Mouse (Mus musculus): ENCODE results near the gene Tctn1. TPM values are rescaled to one million over a fixed set of nuclear protein-coding genes. Genes with fewer than 3 reads are reported as not detected.

Tctn1 gene
- total RNA-seq (2023), result 5.5 TPM

DNA sequence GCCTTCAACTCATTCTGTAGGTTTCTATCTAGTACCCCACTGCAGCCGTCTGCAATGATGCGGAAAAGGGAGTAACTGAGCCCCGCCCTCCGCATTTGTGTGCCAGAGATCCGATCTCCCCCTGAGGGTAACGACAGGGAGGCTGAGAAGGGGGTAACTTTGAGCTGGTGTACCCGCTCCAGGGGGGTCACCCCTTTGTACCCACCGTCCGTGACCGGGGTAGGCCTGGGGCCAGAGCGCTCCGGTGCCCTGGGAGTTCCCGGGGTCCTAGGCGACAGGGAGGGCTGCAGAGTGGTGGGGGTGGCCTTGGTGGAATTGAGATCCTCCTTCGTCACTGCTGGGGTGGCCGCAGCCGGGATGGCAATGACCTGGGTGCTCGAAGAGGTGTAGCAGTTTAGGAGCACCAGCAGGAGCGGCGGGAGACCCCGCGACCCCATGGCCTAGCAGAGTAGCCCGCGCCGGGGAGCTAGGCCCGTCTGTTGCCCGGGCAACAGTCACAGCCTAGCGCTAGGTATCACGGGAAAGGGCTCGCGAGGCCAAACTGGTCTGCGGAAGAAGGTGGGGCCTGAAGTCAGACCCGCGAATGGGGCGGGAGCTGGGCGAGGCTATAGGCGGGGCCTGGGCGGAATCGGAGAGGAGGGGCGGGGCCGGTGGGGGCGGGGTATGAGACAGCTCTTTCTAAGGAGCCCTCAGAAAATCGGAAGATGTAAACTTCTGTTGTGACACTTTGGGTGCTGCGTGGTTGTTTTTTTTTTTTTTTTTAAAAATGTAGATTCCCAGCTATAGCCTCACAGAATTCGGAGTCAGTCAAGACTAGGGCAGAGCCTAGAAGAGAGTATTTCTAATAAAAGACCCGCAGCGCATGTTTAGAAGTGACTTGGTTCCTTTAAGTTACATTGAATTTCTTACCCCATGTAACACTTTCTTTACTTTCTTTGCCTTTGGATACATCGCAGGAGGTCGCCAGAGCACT lies at the start of gene Tctn1:
Gene Tctn1, minus strand, starts transcription at position 528 of the 973 bp plus-strand sequence.

DNA sequence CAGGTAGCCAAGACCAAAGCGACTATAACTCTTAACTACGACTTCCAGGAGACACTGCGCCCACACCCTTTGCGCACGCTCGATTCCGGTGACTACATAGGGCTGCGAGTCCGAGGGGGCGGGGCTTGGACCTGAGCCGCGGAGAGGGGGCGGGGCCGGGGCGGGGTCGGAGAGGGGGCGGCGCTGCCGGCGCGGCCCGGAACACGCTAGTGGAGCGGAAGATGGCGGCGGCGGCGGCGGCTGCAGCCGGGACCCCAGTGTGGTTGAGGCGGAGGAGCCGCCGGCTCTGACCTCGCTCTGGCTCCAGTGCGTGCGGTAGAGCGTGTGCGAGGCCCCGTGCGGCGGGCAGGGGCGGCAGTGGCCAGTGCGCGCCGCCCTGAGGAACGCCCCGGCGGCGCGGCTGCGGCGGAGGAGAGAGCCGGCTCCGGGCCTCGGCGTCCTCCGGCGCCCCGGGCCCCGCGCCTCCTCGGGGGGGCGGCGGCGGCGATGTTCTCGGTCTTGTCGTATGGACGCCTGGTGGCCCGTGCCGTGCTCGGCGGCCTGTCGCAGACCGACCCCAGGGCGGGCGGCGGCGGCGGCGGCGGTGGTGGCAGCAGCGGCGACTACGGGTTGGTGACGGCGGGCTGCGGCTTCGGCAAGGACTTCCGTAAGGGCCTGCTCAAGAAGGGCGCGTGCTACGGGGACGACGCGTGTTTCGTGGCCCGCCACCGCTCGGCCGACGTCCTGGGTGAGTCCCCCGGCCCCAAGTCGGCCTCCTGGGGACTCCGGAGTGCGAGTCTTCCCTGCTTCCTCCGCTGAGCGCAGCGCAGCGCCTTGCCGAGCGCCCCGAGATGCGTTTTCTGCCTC lies 20.1 kb upstream of the Tctn1 start, which contains the start of gene Pptc7:
Gene Pptc7, plus strand, starts transcription at position 183 of the 846 bp plus-strand sequence.

DNA sequence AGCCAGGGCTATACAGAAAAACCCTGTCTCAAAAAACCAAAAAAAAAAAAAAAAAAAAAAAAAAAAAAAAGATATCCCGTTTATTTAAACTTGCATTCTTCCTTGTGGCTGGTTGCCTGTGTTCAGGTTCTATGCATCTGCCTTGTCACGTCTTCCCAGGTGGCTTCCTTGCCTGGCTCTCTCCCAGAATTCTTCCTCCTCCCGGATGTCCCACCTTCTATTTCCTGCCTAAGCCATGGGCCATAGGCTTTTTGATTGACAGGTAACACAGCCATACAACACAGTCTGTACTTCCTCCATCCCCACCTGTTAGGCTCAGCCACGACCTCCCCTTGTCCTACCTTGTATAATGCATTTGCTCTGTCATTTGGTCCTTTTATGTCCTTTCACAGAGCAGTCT lies 57.8 kb downstream of the Tctn1 start, which contains the start of gene Hvcn1:
Gene Hvcn1, plus strand, starts transcription at position 330 of the 400 bp plus-strand sequence.

Other genes starting within 250 kb of the Tctn1 start
- not detected for gene Cux2, start 214.4 kb downstream of the Tctn1 start, total RNA-seq (2023)
- gene Myl2, start 163.5 kb downstream of the Tctn1 start, total RNA-seq (2023), result not detected
- 0.09 TPM for gene Ccdc63, start 123.6 kb downstream of the Tctn1 start, total RNA-seq (2023)
- 279 TPM for gene Ppp1cc, start 106.2 kb downstream of the Tctn1 start, total RNA-seq (2023)
- gene Hvcn1, start 57.7 kb downstream of the Tctn1 start, total RNA-seq (2023), result 114 TPM
- gene Pptc7, start 19.9 kb upstream of the Tctn1 start, total RNA-seq (2023), result 35.1 TPM
- 6.4 TPM for gene Rad9b, start 89.8 kb upstream of the Tctn1 start, total RNA-seq (2023)
- 50.7 TPM for gene Vps29, start 89.9 kb upstream of the Tctn1 start, total RNA-seq (2023)
- 45.2 TPM for gene Gpn3, start 107.4 kb upstream of the Tctn1 start, total RNA-seq (2023)
- 9.4 TPM for gene Fam216a, start 107.9 kb upstream of the Tctn1 start, total RNA-seq (2023)
- 241 TPM for gene Arpc3, start 127.4 kb upstream of the Tctn1 start, total RNA-seq (2023)
- 39.5 TPM for gene Anapc7, start 157.2 kb upstream of the Tctn1 start, total RNA-seq (2023)
- gene Atp2a2, start 237.8 kb upstream of the Tctn1 start, total RNA-seq (2023), result 62.9 TPM

Measured in CD8-positive naive resting alpha-beta T cell, adult 57 days (primary cell).